Mouse (Mus musculus): ENCODE measurements around the gene Ube2r2. TPM values are rescaled to one million over a fixed set of nuclear protein-coding genes. Genes with fewer than 3 reads are reported as not detected.

Gene Ube2r2
- polyA plus RNA-seq, 1 experiment from 2014 or later, result 68.7 TPM

- no peak overlapping the region for H3K4me2 ChIP-seq (replicated peaks)
- ATAC-seq (ENCODE audit: low FRiP score) (no peak), DNase-seq (ENCODE audit: low spot score) (no peak)
- H3K9me3 ChIP-seq (ENCODE audit: control insufficient read depth, low read length), result no peaks in the 10 kb centered on the region
- no peaks in the 10 kb centered on the region for H3K27me3 ChIP-seq (ENCODE audit: control insufficient read depth, insufficient read depth, low read length)
- no peak overlapping the region for H3K9ac ChIP-seq
- H3K4me1 ChIP-seq (replicated peaks; ENCODE audit: control insufficient read depth, insufficient read depth, low read length), result no peaks in the 10 kb centered on the region
- H3K27ac ChIP-seq, result no peak overlapping the region
- peaks cover 92% of the 10 kb centered on the region for H3K36me3 ChIP-seq (replicated peaks; ENCODE audit: control insufficient read depth, insufficient read depth)
- no peak overlapping the region for H3K4me3 ChIP-seq (replicated peaks; ENCODE audit: low read length)
- 76% methylated on average over 14 of the region's 14 CpGs for WGBS
These were observed 57.3 kb downstream of the Ube2r2 start for GRCm38 (mm10) chr4:41192544-41193512.

GRCm38 (mm10) chr4:41195328-41195727 lies 59.8 kb downstream of the Ube2r2 start:
- ATAC-seq (ENCODE audit: low FRiP score), result no peak
- 89% methylated on average over 15 of the region's 15 CpGs for whole genome bisulfite sequencing
- Histone ChIP-seq H3K4me1 (replicated peaks; ENCODE audit: control insufficient read depth, insufficient read depth, low read length) (no peaks in the 10 kb centered on the region), H3K36me3 (replicated peaks; ENCODE audit: control insufficient read depth, insufficient read depth) (peaks cover 98% of the 10 kb centered on the region), H3K27ac (no peak overlapping the region), H3K9me3 (ENCODE audit: control insufficient read depth, low read length) (no peaks in the 10 kb centered on the region), H3K9ac (no peak overlapping the region), H3K27me3 (ENCODE audit: control insufficient read depth, insufficient read depth, low read length) (no peaks in the 10 kb centered on the region), H3K4me3 (replicated peaks; ENCODE audit: low read length) (no peak overlapping the region), H3K4me2 (replicated peaks) (no peak overlapping the region)
- no peak for DNase-seq (ENCODE audit: low spot score)

- H3K27me3 ChIP-seq (ENCODE audit: control insufficient read depth, insufficient read depth, low read length), result no peaks in the 10 kb centered on the region
- no peak overlapping the region for H3K9ac ChIP-seq
- H3K36me3 ChIP-seq (replicated peaks; ENCODE audit: control insufficient read depth, insufficient read depth), result peaks cover 99% of the 10 kb centered on the region
- DNase-seq (ENCODE audit: low spot score) (no peak), ATAC-seq (ENCODE audit: low FRiP score) (no peak)
- H3K4me2 ChIP-seq (replicated peaks), result no peak overlapping the region
- no peaks in the 10 kb centered on the region for H3K9me3 ChIP-seq (ENCODE audit: control insufficient read depth, low read length)
- no peaks in the 10 kb centered on the region for H3K4me1 ChIP-seq (replicated peaks; ENCODE audit: control insufficient read depth, insufficient read depth, low read length)
- 60% methylated on average over 3 of the region's 3 CpGs for WGBS
- H3K4me3 ChIP-seq (replicated peaks; ENCODE audit: low read length), result no peak overlapping the region
- H3K27ac ChIP-seq, result no peak overlapping the region
These were observed 61.5 kb downstream of the Ube2r2 start for GRCm38 (mm10) chr4:41196861-41197610.

GRCm38 (mm10) chr4:41202135-41202534 lies 66.6 kb downstream of the Ube2r2 start:
- Histone ChIP-seq H3K4me1 (replicated peaks; ENCODE audit: control insufficient read depth, insufficient read depth, low read length) (no peaks in the 10 kb centered on the region), H3K36me3 (replicated peaks; ENCODE audit: control insufficient read depth, insufficient read depth) (peaks cover 97% of the 10 kb centered on the region), H3K9me3 (ENCODE audit: control insufficient read depth, low read length) (no peaks in the 10 kb centered on the region), H3K27me3 (ENCODE audit: control insufficient read depth, insufficient read depth, low read length) (no peaks in the 10 kb centered on the region), H3K4me3 (replicated peaks; ENCODE audit: low read length) (no peak overlapping the region), H3K27ac (no peak overlapping the region), H3K4me2 (replicated peaks) (no peak overlapping the region), H3K9ac (no peak overlapping the region)
- DNase-seq (ENCODE audit: low spot score) (no peak), ATAC-seq (ENCODE audit: low FRiP score) (no peak)
- 93% methylated on average over 8 of the region's 8 CpGs for WGBS

- DNase-seq (ENCODE audit: low spot score), result no peak
- no peaks in the 10 kb centered on the region for H3K4me1 ChIP-seq (replicated peaks; ENCODE audit: control insufficient read depth, insufficient read depth, low read length)
- H3K27ac ChIP-seq, result no peak overlapping the region
- H3K9me3 ChIP-seq (ENCODE audit: control insufficient read depth, low read length), result no peaks in the 10 kb centered on the region
- ATAC-seq (ENCODE audit: low FRiP score), result no peak
- 93% methylated on average over 8 of the region's 8 CpGs for WGBS
- no peak overlapping the region for H3K9ac ChIP-seq
- no peaks in the 10 kb centered on the region for H3K27me3 ChIP-seq (ENCODE audit: control insufficient read depth, insufficient read depth, low read length)
- no peak overlapping the region for H3K4me2 ChIP-seq (replicated peaks)
- no peak overlapping the region for H3K4me3 ChIP-seq (replicated peaks; ENCODE audit: low read length)
- peaks cover 97% of the 10 kb centered on the region for H3K36me3 ChIP-seq (replicated peaks; ENCODE audit: control insufficient read depth, insufficient read depth)
These were observed 70.2 kb downstream of the Ube2r2 start for GRCm38 (mm10) chr4:41205751-41206150.

- Histone ChIP-seq H3K36me3 (replicated peaks; ENCODE audit: control insufficient read depth, insufficient read depth) (peaks cover 95% of the 10 kb centered on the region), H3K4me2 (replicated peaks) (no peak overlapping the region), H3K27ac (no peak overlapping the region), H3K4me3 (replicated peaks; ENCODE audit: low read length) (no peak overlapping the region), H3K4me1 (replicated peaks; ENCODE audit: control insufficient read depth, insufficient read depth, low read length) (no peaks in the 10 kb centered on the region), H3K9me3 (ENCODE audit: control insufficient read depth, low read length) (no peaks in the 10 kb centered on the region), H3K9ac (no peak overlapping the region), H3K27me3 (ENCODE audit: control insufficient read depth, insufficient read depth, low read length) (no peaks in the 10 kb centered on the region)
- DNase-seq (ENCODE audit: low spot score) (no peak), ATAC-seq (ENCODE audit: low FRiP score) (no peak)
- 91% methylated on average over 4 of the region's 4 CpGs for WGBS
These were observed 72.5 kb downstream of the Ube2r2 start for GRCm38 (mm10) chr4:41208050-41208449.

- Histone ChIP-seq H3K9me3 (ENCODE audit: control insufficient read depth, low read length) (no peaks in the 10 kb centered on the region), H3K4me3 (replicated peaks; ENCODE audit: low read length) (no peak overlapping the region), H3K4me2 (replicated peaks) (no peak overlapping the region), H3K27me3 (ENCODE audit: control insufficient read depth, insufficient read depth, low read length) (no peaks in the 10 kb centered on the region), H3K9ac (no peak overlapping the region), H3K27ac (no peak overlapping the region), H3K36me3 (replicated peaks; ENCODE audit: control insufficient read depth, insufficient read depth) (peaks cover 100% of the 10 kb centered on the region), H3K4me1 (replicated peaks; ENCODE audit: control insufficient read depth, insufficient read depth, low read length) (no peaks in the 10 kb centered on the region)
- peak; percentile 64 for DNase-seq (ENCODE audit: low spot score)
- ATAC-seq (ENCODE audit: low FRiP score), result no peak
- WGBS, result 84% methylated on average over 1 of the region's 1 CpGs
These were observed 89.9 kb downstream of the Ube2r2 start for GRCm38 (mm10) chr4:41225412-41225811.

- Histone ChIP-seq H3K27me3 (ENCODE audit: control insufficient read depth, insufficient read depth, low read length) (no peaks in the 10 kb centered on the region), H3K9me3 (ENCODE audit: control insufficient read depth, low read length) (no peaks in the 10 kb centered on the region), H3K4me2 (replicated peaks) (no peak overlapping the region), H3K4me3 (replicated peaks; ENCODE audit: low read length) (no peak overlapping the region), H3K27ac (no peak overlapping the region), H3K4me1 (replicated peaks; ENCODE audit: control insufficient read depth, insufficient read depth, low read length) (no peaks in the 10 kb centered on the region), H3K36me3 (replicated peaks; ENCODE audit: control insufficient read depth, insufficient read depth) (peaks cover 100% of the 10 kb centered on the region), H3K9ac (no peak overlapping the region)
- DNase-seq (ENCODE audit: low spot score) (peak; percentile 33), ATAC-seq (ENCODE audit: low FRiP score) (no peak)
- 93% methylated on average over 3 of the region's 3 CpGs for WGBS
These were observed 90.8 kb downstream of the Ube2r2 start for GRCm38 (mm10) chr4:41226351-41226750.

GRCm38 (mm10) chr4:41235621-41236020 lies 100.1 kb downstream of the Ube2r2 start:
- WGBS, result 87% methylated on average over 5 of the region's 5 CpGs
- Histone ChIP-seq H3K9me3 (ENCODE audit: control insufficient read depth, low read length) (no peaks in the 10 kb centered on the region), H3K4me2 (replicated peaks) (no peak overlapping the region), H3K4me3 (replicated peaks; ENCODE audit: low read length) (no peak overlapping the region), H3K4me1 (replicated peaks; ENCODE audit: control insufficient read depth, insufficient read depth, low read length) (no peaks in the 10 kb centered on the region), H3K36me3 (replicated peaks; ENCODE audit: control insufficient read depth, insufficient read depth) (peaks cover 40% of the 10 kb centered on the region), H3K9ac (no peak overlapping the region), H3K27ac (no peak overlapping the region), H3K27me3 (ENCODE audit: control insufficient read depth, insufficient read depth, low read length) (no peaks in the 10 kb centered on the region)
- no peak for DNase-seq (ENCODE audit: low spot score)
- no peak for ATAC-seq (ENCODE audit: low FRiP score)

All from hindbrain, embryonic 14.5 days (tissue).